Mouse (Mus musculus): ENCODE results near the gene Srrm1. TPM values are rescaled to one million over a fixed set of nuclear protein-coding genes. Genes with fewer than 3 reads are reported as not detected.

Gene Srrm1
- total and polyA plus RNA-seq, 3 experiments, result 98.8 to 612 (median 565) TPM

DNA sequence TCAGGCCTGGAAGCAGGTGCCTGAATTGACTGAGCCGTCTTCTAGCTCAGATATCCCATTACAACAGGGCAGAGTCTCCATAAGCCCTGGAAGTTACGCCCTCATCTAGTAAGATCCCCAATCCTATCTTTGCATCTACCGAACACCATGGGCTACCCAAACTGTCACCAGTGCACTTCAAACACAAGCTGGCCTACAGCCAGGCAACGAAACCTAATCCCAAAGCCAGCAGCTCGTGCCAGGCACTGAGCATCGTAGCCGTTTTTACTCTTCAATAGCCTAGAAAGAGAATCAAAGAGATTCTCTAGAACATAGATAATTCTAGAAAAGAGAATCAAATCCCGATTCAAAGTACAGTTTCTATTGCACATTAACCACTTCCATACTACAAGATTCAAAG is 30.1 kb downstream of the Srrm1 start:
- H3K4me1 ChIP-seq (ENCODE audit: insufficient read depth, low read depth, low read length), result peaks cover 10% of the 10 kb centered on the region; the same call in 1 of the 2 replicates
- DNase-seq (ENCODE audit: low spot score) (no peak), ATAC-seq (ENCODE audit: extremely low read depth, insufficient number of reproducible peaks, low FRiP score, poor library complexity, severe bottlenecking) (no peak)
- no peak overlapping the region for H3K4me3 ChIP-seq (ENCODE audit: low read depth, low read length)
- TF ChIP-seq GATA1 (IDR thresholded peaks at IDR 0.05; ENCODE audit: borderline replicate concordance, low read length), result no peak
- no peak for TF ChIP-seq CTCF (IDR thresholded peaks at IDR 0.05; ENCODE audit: low read depth, low read length)
- TF ChIP-seq GATA2 (IDR thresholded peaks at IDR 0.05; ENCODE audit: borderline replicate concordance, low read depth, low read length), result no peak
- no peak for TF ChIP-seq TAL1 (conservative IDR thresholded peaks at IDR 0.05; ENCODE audit: low read depth, low read length)
- no peak for TF ChIP-seq POLR2AphosphoS5 (IDR thresholded peaks at IDR 0.05; ENCODE audit: insufficient replicate concordance, low read depth, low read length)
- H3K36me3 ChIP-seq (replicated peaks), result peaks cover 96% of the 10 kb centered on the region
- no peaks in the 10 kb centered on the region for H3K27me3 ChIP-seq (ENCODE audit: insufficient read depth, low read length)
- H3K9me3 ChIP-seq (replicated peaks), result no peaks in the 10 kb centered on the region

DNA sequence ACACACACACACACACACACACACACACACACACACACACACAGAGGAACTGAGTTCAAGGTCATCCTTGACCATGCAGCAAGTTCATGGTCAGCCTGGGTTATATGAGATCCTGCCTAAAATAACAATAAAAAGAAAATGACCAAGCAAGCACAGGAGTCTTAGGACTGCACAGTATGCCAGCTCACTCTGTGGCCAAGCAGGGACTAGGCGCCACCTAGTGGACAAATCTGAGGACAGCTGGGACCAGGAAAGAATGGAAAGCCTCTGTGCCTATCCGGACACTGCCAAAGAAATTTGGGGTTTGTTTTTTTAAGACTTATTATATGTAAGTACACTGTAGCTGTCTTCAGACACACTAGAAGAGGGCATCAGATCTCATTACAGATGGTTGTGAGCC is 35.2 kb downstream of the Srrm1 start:
- DNase-seq (ENCODE audit: low spot score), result peak; percentile 34
- TF ChIP-seq GATA1 (IDR thresholded peaks at IDR 0.05; ENCODE audit: borderline replicate concordance, low read length) (no peak), CTCF (IDR thresholded peaks at IDR 0.05; ENCODE audit: low read depth, low read length) (peak; percentile 68; the same call in 1 of the 2 replicates)
- ATAC-seq (ENCODE audit: extremely low read depth, insufficient number of reproducible peaks, low FRiP score, poor library complexity, severe bottlenecking), result no peak
- Histone ChIP-seq H3K9me3 (replicated peaks) (peaks cover 6% of the 10 kb centered on the region), H3K36me3 (replicated peaks) (peaks cover 83% of the 10 kb centered on the region), H3K4me3 (ENCODE audit: low read depth, low read length) (no peak overlapping the region), H3K4me1 (ENCODE audit: insufficient read depth, low read depth, low read length) (peaks cover 36% of the 10 kb centered on the region), H3K27me3 (ENCODE audit: insufficient read depth, low read length) (no peaks in the 10 kb centered on the region)

DNA sequence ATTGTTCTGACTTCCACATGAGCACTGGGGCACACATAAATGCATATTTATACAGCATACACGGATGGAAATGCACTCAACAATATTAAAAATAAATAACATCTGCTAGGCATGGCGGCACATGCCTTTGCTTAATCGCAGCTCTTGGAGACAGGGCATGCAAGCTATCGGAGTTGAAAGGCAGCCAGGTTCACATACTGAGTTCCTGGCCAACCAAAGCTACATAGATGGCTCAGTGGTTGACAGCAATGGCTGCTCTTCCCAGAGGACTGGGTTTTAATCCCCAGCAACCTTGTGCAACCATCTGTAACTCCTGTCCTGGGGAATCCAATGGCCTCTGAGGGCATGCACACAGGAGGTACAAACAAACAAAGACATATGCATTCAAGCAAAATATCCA is 35.6 kb downstream of the Srrm1 start:
- no peak overlapping the region for H3K4me3 ChIP-seq (ENCODE audit: low read depth, low read length)
- peaks cover 6% of the 10 kb centered on the region for H3K9me3 ChIP-seq (replicated peaks)
- no peak for ATAC-seq (ENCODE audit: extremely low read depth, insufficient number of reproducible peaks, low FRiP score, poor library complexity, severe bottlenecking)
- no peak for DNase-seq (ENCODE audit: low spot score)
- peaks cover 40% of the 10 kb centered on the region for H3K4me1 ChIP-seq (ENCODE audit: insufficient read depth, low read depth, low read length)
- H3K27me3 ChIP-seq (ENCODE audit: insufficient read depth, low read length), result no peaks in the 10 kb centered on the region
- TF ChIP-seq POLR2AphosphoS5 (IDR thresholded peaks at IDR 0.05; ENCODE audit: insufficient replicate concordance, low read depth, low read length) (no peak), GATA2 (IDR thresholded peaks at IDR 0.05; ENCODE audit: borderline replicate concordance, low read depth, low read length) (no peak), GATA1 (IDR thresholded peaks at IDR 0.05; ENCODE audit: borderline replicate concordance, low read length) (no peak), CTCF (IDR thresholded peaks at IDR 0.05; ENCODE audit: low read depth, low read length) (no peak), TAL1 (conservative IDR thresholded peaks at IDR 0.05; ENCODE audit: low read depth, low read length) (no peak)
- peaks cover 79% of the 10 kb centered on the region for H3K36me3 ChIP-seq (replicated peaks)

DNA sequence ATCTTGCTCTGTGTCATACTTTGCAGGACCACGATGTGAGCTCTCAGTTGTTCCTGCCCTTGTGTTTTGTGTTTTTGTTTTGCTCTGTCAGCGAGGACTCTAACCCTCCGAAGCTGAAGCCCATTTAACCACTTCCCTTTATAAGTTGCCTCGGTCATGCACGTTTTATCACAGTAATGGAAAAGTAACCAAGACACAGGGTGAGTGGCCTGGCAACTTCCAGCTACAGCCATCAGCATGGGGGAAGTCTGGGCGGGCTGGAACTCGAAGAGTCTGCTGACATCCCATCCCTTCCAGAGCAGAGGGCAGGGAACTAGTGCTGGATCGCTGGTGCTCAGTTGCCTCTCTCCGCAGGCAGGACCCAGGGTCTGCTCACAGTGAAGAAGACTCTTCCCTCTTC is 37.8 kb downstream of the Srrm1 start:
- Histone ChIP-seq H3K4me1 (ENCODE audit: insufficient read depth, low read depth, low read length) (peaks cover 52% of the 10 kb centered on the region), H3K27me3 (ENCODE audit: insufficient read depth, low read length) (no peaks in the 10 kb centered on the region), H3K4me3 (ENCODE audit: low read depth, low read length) (no peak overlapping the region; the same call in 1 of the 2 replicates), H3K9me3 (replicated peaks) (peaks cover 6% of the 10 kb centered on the region), H3K36me3 (replicated peaks) (peaks cover 57% of the 10 kb centered on the region)
- TF ChIP-seq CTCF (IDR thresholded peaks at IDR 0.05; ENCODE audit: low read depth, low read length) (no peak), TAL1 (conservative IDR thresholded peaks at IDR 0.05; ENCODE audit: low read depth, low read length) (no peak), GATA1 (IDR thresholded peaks at IDR 0.05; ENCODE audit: borderline replicate concordance, low read length) (no peak), POLR2AphosphoS5 (IDR thresholded peaks at IDR 0.05; ENCODE audit: insufficient replicate concordance, low read depth, low read length) (no peak), GATA2 (IDR thresholded peaks at IDR 0.05; ENCODE audit: borderline replicate concordance, low read depth, low read length) (no peak)
- DNase-seq (ENCODE audit: low spot score) (no peak), ATAC-seq (ENCODE audit: extremely low read depth, insufficient number of reproducible peaks, low FRiP score, poor library complexity, severe bottlenecking) (no peak)

DNA sequence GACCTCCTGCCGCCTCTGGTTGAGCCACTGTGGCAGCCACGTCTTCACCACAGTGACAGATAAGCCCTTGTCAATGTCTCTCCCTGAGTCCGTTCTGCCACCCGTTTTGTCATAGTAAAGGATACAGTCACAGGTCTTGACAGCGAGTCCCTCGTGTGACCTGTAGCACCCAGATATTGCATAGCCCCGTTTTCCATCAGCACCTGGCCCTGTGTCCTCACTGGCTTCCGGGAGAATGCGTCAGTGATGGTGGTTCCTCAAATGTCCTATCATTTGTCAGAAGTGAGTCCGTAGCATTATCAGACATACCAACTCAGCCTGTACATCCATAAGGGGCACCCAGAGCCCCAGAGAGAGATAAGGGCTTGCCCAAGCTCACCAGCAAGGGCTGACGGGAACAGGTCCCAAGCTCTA is 38.7 kb downstream of the Srrm1 start:
- peaks cover 61% of the 10 kb centered on the region for H3K4me1 ChIP-seq (ENCODE audit: insufficient read depth, low read depth, low read length)
- no peak for TF ChIP-seq CTCF (IDR thresholded peaks at IDR 0.05; ENCODE audit: low read depth, low read length)
- TF ChIP-seq GATA1 (IDR thresholded peaks at IDR 0.05; ENCODE audit: borderline replicate concordance, low read length), result no peak
- no peak for TF ChIP-seq GATA2 (IDR thresholded peaks at IDR 0.05; ENCODE audit: borderline replicate concordance, low read depth, low read length)
- no peak for TF ChIP-seq TAL1 (conservative IDR thresholded peaks at IDR 0.05; ENCODE audit: low read depth, low read length)
- no peak; the same call in 1 of the 2 replicates for TF ChIP-seq POLR2AphosphoS5 (IDR thresholded peaks at IDR 0.05; ENCODE audit: insufficient replicate concordance, low read depth, low read length)
- ATAC-seq (ENCODE audit: extremely low read depth, insufficient number of reproducible peaks, low FRiP score, poor library complexity, severe bottlenecking), result no peak

DNA sequence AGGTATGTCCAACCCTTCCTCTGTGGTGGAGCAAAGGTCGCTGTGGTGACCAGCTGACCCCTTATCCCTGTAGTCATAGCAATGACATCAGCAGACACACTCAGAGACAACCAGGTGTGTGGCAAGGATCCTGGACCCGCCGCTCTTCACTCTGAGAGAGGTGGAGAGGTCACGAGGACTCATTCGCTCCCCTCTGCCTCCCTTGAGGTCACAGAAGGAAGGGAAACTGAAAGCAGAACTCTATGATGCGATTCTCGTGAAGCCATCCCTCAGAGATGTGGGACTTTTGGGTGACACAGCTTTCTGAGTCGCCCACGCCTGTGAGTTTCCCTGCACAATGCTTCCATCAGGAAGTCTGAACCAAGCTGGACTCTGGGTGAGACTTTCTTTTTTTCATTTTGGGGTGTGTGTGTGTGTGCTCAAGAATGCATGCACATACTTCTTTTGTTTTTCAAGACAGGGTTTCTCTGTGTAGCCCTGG is 39.3 kb downstream of the Srrm1 start:
- TF ChIP-seq POLR2AphosphoS5 (IDR thresholded peaks at IDR 0.05; ENCODE audit: insufficient replicate concordance, low read depth, low read length) (no peak), CTCF (IDR thresholded peaks at IDR 0.05; ENCODE audit: low read depth, low read length) (no peak), TAL1 (conservative IDR thresholded peaks at IDR 0.05; ENCODE audit: low read depth, low read length) (no peak), GATA1 (IDR thresholded peaks at IDR 0.05; ENCODE audit: borderline replicate concordance, low read length) (no peak), GATA2 (IDR thresholded peaks at IDR 0.05; ENCODE audit: borderline replicate concordance, low read depth, low read length) (no peak)
- Histone ChIP-seq H3K9me3 (replicated peaks) (peaks cover 6% of the 10 kb centered on the region), H3K4me1 (ENCODE audit: insufficient read depth, low read depth, low read length) (peaks cover 67% of the 10 kb centered on the region), H3K36me3 (replicated peaks) (peaks cover 43% of the 10 kb centered on the region), H3K27me3 (ENCODE audit: insufficient read depth, low read length) (no peaks in the 10 kb centered on the region), H3K4me3 (ENCODE audit: low read depth, low read length) (peak overlapping the region; percentile 67)
- DNase-seq (ENCODE audit: low spot score), result peak; percentile 66
- ATAC-seq (ENCODE audit: extremely low read depth, insufficient number of reproducible peaks, low FRiP score, poor library complexity, severe bottlenecking), result peak; percentile 48

More for the DNA sequence above, 38.7 kb downstream of the Srrm1 start:
- peak; percentile 51 for DNase-seq (ENCODE audit: low spot score)
- H3K27me3 ChIP-seq (ENCODE audit: insufficient read depth, low read length), result no peaks in the 10 kb centered on the region
- H3K36me3 ChIP-seq (replicated peaks), result peaks cover 49% of the 10 kb centered on the region
- H3K4me3 ChIP-seq (ENCODE audit: low read depth, low read length), result peak overlapping the region; percentile 67
- H3K9me3 ChIP-seq (replicated peaks), result peaks cover 6% of the 10 kb centered on the region
